Mouse (Mus musculus): ENCODE measurements around the gene Vmn1r1. TPM values are rescaled to one million over a fixed set of nuclear protein-coding genes. Genes with fewer than 3 reads are reported as not detected.

Vmn1r1 gene
- polyA plus RNA-seq, 1 experiment from 2014 or later, result not detected

- Histone ChIP-seq H3K4me2 (replicated peaks; ENCODE audit: low read depth, low read length) (peak overlapping the region; percentile 34), H3K9me3 (ENCODE audit: low read length) (no peaks in the 10 kb centered on the region), H3K4me3 (ENCODE audit: low read length) (no peak overlapping the region), H3K27me3 (ENCODE audit: insufficient read depth, low read length) (no peaks in the 10 kb centered on the region), H3K4me1 (ENCODE audit: insufficient read depth, low read length) (peaks cover 10% of the 10 kb centered on the region; the same call in 1 of the 2 replicates), H3K27ac (ENCODE audit: low read length) (no peak overlapping the region), H3K36me3 (ENCODE audit: insufficient read depth, low read length) (no peaks in the 10 kb centered on the region), H3K9ac (replicated peaks; ENCODE audit: low read length) (peak overlapping the region; percentile 12; the same call in 1 of the 2 replicates)
- no peak for ATAC-seq (ENCODE audit: low FRiP score, low TSS enrichment)
- 29% methylated on average over 9 of the region's 9 CpGs for WGBS
Observed at GRCm38 (mm10) chr1:182139937-182140336, 24.3 kb downstream of the Vmn1r1 start.

GRCm38 (mm10) chr1:182138172-182138571 is 26.1 kb downstream of the Vmn1r1 start:
- no peak for ATAC-seq (ENCODE audit: low FRiP score, low TSS enrichment)
- Histone ChIP-seq H3K9me3 (ENCODE audit: low read length) (no peaks in the 10 kb centered on the region), H3K4me3 (ENCODE audit: low read length) (no peak overlapping the region), H3K36me3 (ENCODE audit: insufficient read depth, low read length) (no peaks in the 10 kb centered on the region), H3K27me3 (ENCODE audit: insufficient read depth, low read length) (no peaks in the 10 kb centered on the region), H3K4me1 (ENCODE audit: insufficient read depth, low read length) (peaks cover 10% of the 10 kb centered on the region; the same call in 1 of the 2 replicates), H3K9ac (replicated peaks; ENCODE audit: low read length) (no peak overlapping the region), H3K4me2 (replicated peaks; ENCODE audit: low read depth, low read length) (no peak overlapping the region), H3K27ac (ENCODE audit: low read length) (no peak overlapping the region)
- WGBS, result 62% methylated on average over 8 of the region's 8 CpGs

GRCm38 (mm10) chr1:182137204-182138125 is 26.8 kb downstream of the Vmn1r1 start:
- Histone ChIP-seq H3K9me3 (ENCODE audit: low read length) (no peaks in the 10 kb centered on the region), H3K4me3 (ENCODE audit: low read length) (no peak overlapping the region), H3K27me3 (ENCODE audit: insufficient read depth, low read length) (no peaks in the 10 kb centered on the region), H3K4me1 (ENCODE audit: insufficient read depth, low read length) (peaks cover 10% of the 10 kb centered on the region; the same call in 1 of the 2 replicates), H3K9ac (replicated peaks; ENCODE audit: low read length) (no peak overlapping the region), H3K27ac (ENCODE audit: low read length) (no peak overlapping the region), H3K4me2 (replicated peaks; ENCODE audit: low read depth, low read length) (peak overlapping the region; percentile 26), H3K36me3 (ENCODE audit: insufficient read depth, low read length) (peaks cover 4% of the 10 kb centered on the region; the same call in 1 of the 2 replicates)
- ATAC-seq (ENCODE audit: low FRiP score, low TSS enrichment), result no peak
- 37% methylated on average over 23 of the region's 28 CpGs for WGBS

GRCm38 (mm10) chr1:182130830-182131229 is 33.5 kb downstream of the Vmn1r1 start:
- 51% methylated on average over 2 of the region's 2 CpGs for WGBS
- no peak for ATAC-seq (ENCODE audit: low FRiP score, low TSS enrichment)

GRCm38 (mm10) chr1:182124924-182125368 is 39.3 kb downstream of the Vmn1r1 start:
- Histone ChIP-seq H3K4me1 (ENCODE audit: insufficient read depth, low read length) (peaks cover 12% of the 10 kb centered on the region), H3K9me3 (ENCODE audit: low read length) (no peaks in the 10 kb centered on the region), H3K36me3 (ENCODE audit: insufficient read depth, low read length) (peaks cover 17% of the 10 kb centered on the region), H3K4me3 (ENCODE audit: low read length) (peak overlapping the region; percentile 87), H3K4me2 (replicated peaks; ENCODE audit: low read depth, low read length) (peak overlapping the region; percentile 60), H3K27me3 (ENCODE audit: insufficient read depth, low read length) (no peaks in the 10 kb centered on the region), H3K27ac (ENCODE audit: low read length) (peak overlapping the region; percentile 88), H3K9ac (replicated peaks; ENCODE audit: low read length) (peak overlapping the region; percentile 86)
- WGBS, result 0% methylated on average over 33 of the region's 33 CpGs
- ATAC-seq (ENCODE audit: low FRiP score, low TSS enrichment), result peak; percentile 97

More at GRCm38 (mm10) chr1:182130830-182131229, 33.5 kb downstream of the Vmn1r1 start:
- H3K9ac ChIP-seq (replicated peaks; ENCODE audit: low read length), result no peak overlapping the region
- H3K36me3 ChIP-seq (ENCODE audit: insufficient read depth, low read length), result peaks cover 31% of the 10 kb centered on the region
- H3K4me3 ChIP-seq (ENCODE audit: low read length), result no peak overlapping the region
- no peak overlapping the region for H3K27ac ChIP-seq (ENCODE audit: low read length)
- no peaks in the 10 kb centered on the region for H3K27me3 ChIP-seq (ENCODE audit: insufficient read depth, low read length)
- H3K4me2 ChIP-seq (replicated peaks; ENCODE audit: low read depth, low read length), result no peak overlapping the region
- no peaks in the 10 kb centered on the region for H3K9me3 ChIP-seq (ENCODE audit: low read length)
- H3K4me1 ChIP-seq (ENCODE audit: insufficient read depth, low read length), result peaks cover 6% of the 10 kb centered on the region

GRCm38 (mm10) chr1:182124506-182124905 is 39.8 kb downstream of the Vmn1r1 start, which contains the start of gene Srp9:
Srp9 (plus strand) TSS chr1:182124737.
- H3K36me3 ChIP-seq (ENCODE audit: insufficient read depth, low read length), result peaks cover 13% of the 10 kb centered on the region
- ATAC-seq (ENCODE audit: low FRiP score, low TSS enrichment), result peak; percentile 99
- peak within 1 kb of the TSS; percentile 86 for H3K9ac ChIP-seq (replicated peaks; ENCODE audit: low read length)
- H3K27me3 ChIP-seq (ENCODE audit: insufficient read depth, low read length), result no peaks in the 10 kb centered on the region
- H3K4me1 ChIP-seq (ENCODE audit: insufficient read depth, low read length), result peaks cover 12% of the 10 kb centered on the region
- WGBS, result under 1% methylated on average over 36 of the region's 37 CpGs
- H3K4me2 ChIP-seq (replicated peaks; ENCODE audit: low read depth, low read length), result peak within 1 kb of the TSS; percentile 60
- no peaks in the 10 kb centered on the region for H3K9me3 ChIP-seq (ENCODE audit: low read length)
- peak within 1 kb of the TSS; percentile 87 for H3K4me3 ChIP-seq (ENCODE audit: low read length)
- H3K27ac ChIP-seq (ENCODE audit: low read length), result peak within 1 kb of the TSS; percentile 88

- H3K27me3 ChIP-seq (ENCODE audit: insufficient read depth, low read length), result no peaks in the 10 kb centered on the region
- no peak overlapping the region for H3K4me3 ChIP-seq (ENCODE audit: low read length)
- H3K36me3 ChIP-seq (ENCODE audit: insufficient read depth, low read length), result peaks cover 2% of the 10 kb centered on the region; the same call in 1 of the 2 replicates
- no peak overlapping the region for H3K27ac ChIP-seq (ENCODE audit: low read length)
- H3K4me2 ChIP-seq (replicated peaks; ENCODE audit: low read depth, low read length), result no peak overlapping the region
- H3K4me1 ChIP-seq (ENCODE audit: insufficient read depth, low read length), result peaks cover 12% of the 10 kb centered on the region
- no peaks in the 10 kb centered on the region for H3K9me3 ChIP-seq (ENCODE audit: low read length)
- no peak overlapping the region for H3K9ac ChIP-seq (replicated peaks; ENCODE audit: low read length)
- WGBS, result 87% methylated on average over 4 of the region's 4 CpGs
- no peak for ATAC-seq (ENCODE audit: low FRiP score, low TSS enrichment)
Observed at GRCm38 (mm10) chr1:182122413-182122812, 41.9 kb downstream of the Vmn1r1 start.

GRCm38 (mm10) chr1:182115651-182116408 is 48.5 kb downstream of the Vmn1r1 start:
- ATAC-seq (ENCODE audit: low FRiP score, low TSS enrichment), result peak; percentile 80
- Histone ChIP-seq H3K27me3 (ENCODE audit: insufficient read depth, low read length) (no peaks in the 10 kb centered on the region), H3K9ac (replicated peaks; ENCODE audit: low read length) (no peak overlapping the region), H3K9me3 (ENCODE audit: low read length) (no peaks in the 10 kb centered on the region), H3K27ac (ENCODE audit: low read length) (no peak overlapping the region), H3K4me1 (ENCODE audit: insufficient read depth, low read length) (peaks cover 13% of the 10 kb centered on the region), H3K36me3 (ENCODE audit: insufficient read depth, low read length) (no peaks in the 10 kb centered on the region), H3K4me2 (replicated peaks; ENCODE audit: low read depth, low read length) (peak overlapping the region; percentile 8), H3K4me3 (ENCODE audit: low read length) (no peak overlapping the region)
- WGBS, result 51% methylated on average over 7 of the region's 7 CpGs

- 21% methylated on average over 5 of the region's 5 CpGs for WGBS
- Histone ChIP-seq H3K27me3 (ENCODE audit: insufficient read depth, low read length) (no peaks in the 10 kb centered on the region), H3K36me3 (ENCODE audit: insufficient read depth, low read length) (no peaks in the 10 kb centered on the region), H3K9ac (replicated peaks; ENCODE audit: low read length) (no peak overlapping the region), H3K27ac (ENCODE audit: low read length) (no peak overlapping the region), H3K9me3 (ENCODE audit: low read length) (no peaks in the 10 kb centered on the region), H3K4me2 (replicated peaks; ENCODE audit: low read depth, low read length) (peak overlapping the region; percentile 8), H3K4me3 (ENCODE audit: low read length) (no peak overlapping the region), H3K4me1 (ENCODE audit: insufficient read depth, low read length) (peaks cover 13% of the 10 kb centered on the region)
- ATAC-seq (ENCODE audit: low FRiP score, low TSS enrichment), result peak; percentile 37
Observed at GRCm38 (mm10) chr1:182115197-182115596, 49.1 kb downstream of the Vmn1r1 start.
